Mouse (Mus musculus) frontal cortex, postnatal 10 days (tissue): ENCODE measurements around the gene Bean1.
A peak's percentile ranks its signal among the peaks of the same experiment; 100 is the strongest.

Experiments used
- DNase-seq, 2 experiments: peaks; one replicate each; pipeline ENCODE4 v3.0.0; 2022; ENCODE audit warnings: low spot score in 2 of 2, mixed read lengths in 1 of 2

Gene Bean1

GRCm38 (mm10) chr8:104170118-104171049 lies at the start of gene Bean1:
Bean1 (plus strand) TSS chr8:104170442.
- peak in 1 of 2 experiments; percentile 42 for DNase-seq

- no peak for DNase-seq
Observed at GRCm38 (mm10) chr8:104121640-104122416, 48.4 kb upstream of the Bean1 start.

DNA sequence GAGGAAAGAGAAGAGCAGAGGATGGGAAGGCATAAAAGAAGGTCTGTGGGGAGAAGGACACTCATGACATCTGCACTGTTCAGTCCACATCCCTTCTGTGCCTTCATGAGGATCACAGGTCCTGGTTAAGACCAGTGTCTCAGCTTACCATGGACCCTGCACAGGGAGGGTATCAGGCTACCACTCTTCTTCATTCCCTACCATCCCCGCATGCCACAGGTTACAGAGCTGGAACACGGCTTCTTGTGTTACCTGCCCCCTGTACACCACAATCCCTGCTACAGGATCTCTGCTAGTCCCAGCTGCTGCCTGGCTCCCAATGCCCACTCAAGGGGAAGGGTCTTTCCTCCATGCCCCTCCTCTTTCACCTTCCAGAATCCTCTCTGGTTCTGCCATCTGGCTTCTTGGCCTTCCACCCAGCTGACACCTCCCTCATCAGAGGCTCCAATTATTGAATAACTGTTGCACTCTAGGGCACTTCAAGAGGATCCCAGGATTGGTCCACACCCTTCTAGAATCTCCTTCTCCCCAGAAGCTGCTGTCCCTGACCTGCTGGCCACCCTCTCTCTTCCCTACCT lies 47.1 kb upstream of the Bean1 start:
- no peak for DNase-seq

GRCm38 (mm10) chr8:104124534-104124933 lies 45.7 kb upstream of the Bean1 start:
- DNase-seq, result no peak

- DNase-seq, result peak; percentile 51 to 78
Observed at GRCm38 (mm10) chr8:104127160-104127883, 42.9 kb upstream of the Bean1 start.

GRCm38 (mm10) chr8:104130916-104131315 lies 39.3 kb upstream of the Bean1 start:
- DNase-seq, result no peak

DNA sequence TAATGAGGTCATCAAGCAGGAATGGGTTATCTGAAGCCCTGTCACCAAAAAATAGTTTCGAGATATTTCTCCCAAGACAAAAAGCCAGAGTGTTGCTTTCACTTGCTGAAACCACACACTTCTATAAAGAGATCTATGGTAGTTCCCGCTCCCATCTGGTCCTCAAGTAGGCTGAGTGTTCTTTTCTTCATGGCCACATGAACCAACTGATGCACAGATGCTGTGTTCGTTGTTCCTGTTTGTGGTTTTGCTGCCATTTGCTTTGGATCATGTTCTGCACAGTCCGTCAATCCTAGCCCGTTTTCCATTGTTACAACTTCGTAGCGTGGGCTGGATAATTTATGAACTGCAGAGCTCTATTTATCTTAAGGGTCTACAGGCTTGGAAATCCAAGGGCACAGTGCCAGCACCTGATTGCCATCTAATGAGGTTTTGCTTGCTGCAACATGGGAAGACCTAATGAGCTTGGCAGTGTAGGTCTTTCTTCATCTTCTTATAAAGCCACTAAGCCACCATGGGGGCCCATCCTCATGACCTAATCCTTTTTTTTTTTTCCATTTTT lies 38.7 kb upstream of the Bean1 start:
- no peak for DNase-seq

- DNase-seq, result no peak
Observed at GRCm38 (mm10) chr8:104134521-104134920, 35.7 kb upstream of the Bean1 start.

GRCm38 (mm10) chr8:104136277-104136676 lies 34.0 kb upstream of the Bean1 start:
- DNase-seq, result no peak

GRCm38 (mm10) chr8:104137636-104138035 lies 32.6 kb upstream of the Bean1 start:
- no peak for DNase-seq

DNA sequence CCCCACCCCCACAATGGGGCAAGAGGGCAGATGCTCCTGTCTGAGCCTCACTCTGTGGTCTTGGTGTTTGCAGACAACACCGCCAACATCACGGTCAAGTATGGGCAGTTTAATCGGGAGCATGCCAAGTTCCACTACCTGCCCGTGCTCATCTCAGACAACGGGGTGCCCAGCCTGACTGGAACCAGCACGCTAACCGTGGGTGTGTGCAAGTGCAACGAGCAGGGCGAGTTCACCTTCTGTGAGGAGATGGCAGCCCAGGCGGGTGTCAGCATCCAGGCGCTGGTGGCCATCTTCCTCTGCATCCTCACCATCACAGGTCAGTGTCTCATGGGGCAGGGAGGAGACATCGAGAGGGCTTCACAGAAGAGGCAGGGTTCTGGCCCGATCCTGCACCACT lies 29.6 kb upstream of the Bean1 start:
- no peak for DNase-seq

- DNase-seq, result no peak
Observed at GRCm38 (mm10) chr8:104142415-104142814, 27.8 kb upstream of the Bean1 start.

GRCm38 (mm10) chr8:104143379-104143778 lies 26.9 kb upstream of the Bean1 start:
- no peak for DNase-seq

DNA sequence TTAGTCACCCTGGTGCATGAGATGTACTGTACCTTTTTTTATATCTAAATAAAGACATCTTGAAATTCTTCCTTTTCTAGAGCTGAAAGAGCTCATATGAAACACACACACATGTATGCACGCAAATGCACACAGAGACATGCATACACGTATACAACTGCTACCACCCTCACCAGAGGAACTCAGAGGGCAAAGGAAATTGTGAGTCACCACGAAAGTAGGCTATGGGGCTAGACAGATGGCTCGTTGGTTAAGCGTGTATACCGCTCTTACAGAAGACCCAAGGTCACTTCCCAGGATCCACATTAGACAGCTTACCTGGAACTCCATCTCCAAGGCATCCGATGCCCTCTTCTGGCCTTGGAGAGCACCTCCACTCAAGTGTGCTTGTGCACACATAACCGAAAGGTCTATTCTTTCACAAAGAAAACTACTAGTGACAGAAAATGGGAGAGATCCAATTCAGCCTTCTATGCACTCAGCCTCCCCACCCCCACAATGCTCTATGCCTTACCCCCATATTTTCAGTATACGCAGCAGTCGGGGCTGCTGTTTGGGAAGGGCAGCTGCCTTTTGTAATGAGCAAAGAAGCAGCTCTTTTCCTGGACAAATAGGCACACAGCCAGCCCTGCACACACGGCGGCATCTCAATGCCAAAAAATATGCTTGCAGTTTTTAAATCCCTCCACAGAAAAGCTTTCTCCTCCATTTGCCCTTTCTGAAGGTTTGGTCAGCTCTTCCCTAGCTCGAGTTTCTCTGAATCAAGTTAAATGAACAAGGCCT lies 25.6 kb upstream of the Bean1 start:
- no peak for DNase-seq

DNA sequence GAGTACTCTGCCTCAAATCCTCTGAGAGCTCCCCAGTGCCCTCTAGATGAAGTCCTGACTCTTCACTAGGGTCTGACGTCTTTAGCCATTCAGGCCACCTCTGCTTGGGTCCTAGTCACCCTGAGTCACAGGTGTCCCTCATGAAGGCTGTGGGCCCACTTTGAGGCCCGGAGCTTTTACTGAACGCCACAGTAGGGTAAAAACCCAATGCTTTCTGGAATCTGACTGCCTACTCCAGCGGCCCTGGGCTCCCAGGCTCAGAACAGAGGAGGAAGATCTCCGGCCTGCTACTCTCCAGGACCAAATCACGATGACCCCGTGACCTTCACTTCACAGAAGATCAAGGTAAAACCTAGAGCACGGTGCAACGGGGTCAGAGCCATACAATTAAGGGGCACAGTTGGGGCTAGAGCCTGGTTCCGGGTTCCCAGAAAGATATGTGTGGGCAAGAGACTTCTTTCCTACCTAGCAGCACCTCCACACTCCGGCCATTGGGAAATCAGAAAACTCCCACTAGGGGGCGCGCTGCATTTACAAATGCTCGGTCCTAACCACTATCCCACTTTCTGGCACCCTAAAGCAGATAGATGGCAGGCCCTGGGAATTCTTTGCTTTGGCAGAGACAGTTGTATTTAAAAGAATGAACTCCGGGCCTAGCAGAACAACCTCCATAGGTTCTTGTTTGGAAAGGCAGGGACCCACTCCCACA lies 24.1 kb upstream of the Bean1 start:
- DNase-seq, result peak in 1 of 2 experiments; percentile 80

GRCm38 (mm10) chr8:104146717-104147494 lies 23.3 kb upstream of the Bean1 start:
- DNase-seq, result no peak

GRCm38 (mm10) chr8:104147947-104148346 lies 22.3 kb upstream of the Bean1 start:
- no peak for DNase-seq

- DNase-seq, result no peak
Observed at GRCm38 (mm10) chr8:104160731-104161130, 9.5 kb upstream of the Bean1 start.

GRCm38 (mm10) chr8:104169461-104169860 lies 781 bp upstream of the Bean1 start:
- no peak for DNase-seq
